Mouse (Mus musculus): ENCODE results near the gene Pdik1l.

GRCm38 (mm10) chr4:134250930-134251240 is 36.8 kb downstream of the Pdik1l start:
- TF ChIP-seq POLR2A (IDR thresholded peaks at IDR 0.05; ENCODE audit: low read depth, low read length) = no peak
- no peak for TF ChIP-seq CTCF (conservative IDR thresholded peaks at IDR 0.05; ENCODE audit: insufficient read depth, insufficient read length, low read depth, low read length)
